Mouse (Mus musculus) Patski (cell line): ENCODE results near the gene Tube1. TPM values are rescaled to one million over a fixed set of nuclear protein-coding genes. Genes with fewer than 3 reads are reported as not detected.

Experiments used
- ATAC-seq: fragments of 100-300 bp; one replicate; pipeline ENCODE4 v1.8.0; 2021
- CTCF ChIA-PET: fragments of 350-600 bp; sonication (Branson Sonifier 250); formaldehyde crosslinking; loops from one replicate; lab custom pipeline; 2022; ENCODE audit warnings: inconsistent platforms; lab: Charles Lee
- POLR2A ChIA-PET: fragments of 350-600 bp; sonication (Branson Sonifier 250); formaldehyde crosslinking; loops from one replicate; lab custom pipeline; 2022; ENCODE audit warnings: antibody characterized with exemption, inconsistent platforms; lab: Charles Lee
- DNase-seq: peaks from one replicate; pipeline ENCODE4 v3.0.0-alpha.2; 2011; ENCODE audit warnings: low read depth, low spot score
- H3K27me3 ChIP-seq: fragments of 371-371 bp; one replicate; pipeline ENCODE4 v1.5.1; 2021
- CTCF ChIP-seq: fragments of 100-300 bp; IDR thresholded peaks from one replicate; pipeline ENCODE4 v1.5.1; 2021
- in situ Hi-C: fragments of 300-500 bp; cut with MboI; formaldehyde crosslinking; loops from 3 replicates; pipeline ENCODE4 v1.11.1; 2018; ENCODE audit warnings: low pct_unique_long_range_greater_than_20kb, mixed read lengths
- polyA plus RNA-seq: library from polyadenylated mRNA; unstranded; gene quantifications from one replicate; pipeline ENCODE4 v1.2.3, GENCODE M21; 2021

Tube1 gene
- 4.2 TPM for polyA plus RNA-seq

GRCm38 (mm10) chr10:39133462-39134310 is at the start of gene Tube1, which contains the start of gene Fam229b:
Gene Tube1, plus strand, starts transcription at chr10:39133976.
Gene Fam229b, minus strand, starts transcription at chr10:39133914.
- in situ Hi-C loops: no loop called here
- peak; percentile 83 for ATAC-seq
- ChIA-PET CTCF (no interaction called here), POLR2A (no interaction called here)
- peak; percentile 74 for DNase-seq
- H3K27me3 ChIP-seq: no peaks in the 10 kb centered on the region
- no peak for TF ChIP-seq CTCF

DNA sequence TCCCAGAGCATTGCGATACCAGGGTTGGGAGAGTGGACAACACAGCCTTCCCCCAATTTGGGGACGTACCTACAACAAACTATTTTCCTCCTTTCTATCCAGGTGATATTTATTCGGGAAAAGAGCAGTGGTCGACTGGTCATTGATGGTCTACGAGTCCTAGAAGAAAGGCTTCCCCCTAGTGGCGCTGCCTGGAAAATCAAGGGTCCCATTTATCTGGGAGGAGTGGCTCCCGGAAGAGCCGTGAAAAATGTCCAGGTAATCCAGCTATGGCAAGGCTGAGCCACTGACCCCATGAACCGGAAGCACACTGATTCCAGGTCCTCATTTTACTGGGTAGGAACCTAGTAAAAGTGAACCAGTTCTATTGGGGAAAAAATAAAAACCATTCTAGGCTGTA is 36.8 kb upstream of the Tube1 start:
- CTCF ChIA-PET: interaction anchor here (1.2 to 2.1 kb wide), 4 partner anchors 10 to 57 kb away, joined by 3 to 6 read pairs (median 4); no protein-coding TSS in a partner anchor
- POLR2A ChIA-PET: no interaction called here
- TF ChIP-seq CTCF: peak; percentile 73
- no peak for ATAC-seq
- in situ Hi-C loops: no loop called here
- no peak for DNase-seq
- H3K27me3 ChIP-seq: no peaks in the 10 kb centered on the region

- ChIA-PET POLR2A (interaction anchor here (0.7 kb wide), 2 partner anchors 1348 to 1863 kb away, joined by 3 to 4 read pairs; no protein-coding TSS in a partner anchor), CTCF (interaction anchor here (0.9 to 2.1 kb wide), 2 partner anchors 10 to 32 kb away, joined by 3 to 6 read pairs; no protein-coding TSS in a partner anchor)
- DNase-seq (peak; percentile 55), ATAC-seq (peak; percentile 89)
- TF ChIP-seq CTCF: no peak
- in situ Hi-C loops: no loop called here
- no peaks in the 10 kb centered on the region for H3K27me3 ChIP-seq
These were observed 35.0 kb upstream of the Tube1 start for GRCm38 (mm10) chr10:39098746-39099145.

DNA sequence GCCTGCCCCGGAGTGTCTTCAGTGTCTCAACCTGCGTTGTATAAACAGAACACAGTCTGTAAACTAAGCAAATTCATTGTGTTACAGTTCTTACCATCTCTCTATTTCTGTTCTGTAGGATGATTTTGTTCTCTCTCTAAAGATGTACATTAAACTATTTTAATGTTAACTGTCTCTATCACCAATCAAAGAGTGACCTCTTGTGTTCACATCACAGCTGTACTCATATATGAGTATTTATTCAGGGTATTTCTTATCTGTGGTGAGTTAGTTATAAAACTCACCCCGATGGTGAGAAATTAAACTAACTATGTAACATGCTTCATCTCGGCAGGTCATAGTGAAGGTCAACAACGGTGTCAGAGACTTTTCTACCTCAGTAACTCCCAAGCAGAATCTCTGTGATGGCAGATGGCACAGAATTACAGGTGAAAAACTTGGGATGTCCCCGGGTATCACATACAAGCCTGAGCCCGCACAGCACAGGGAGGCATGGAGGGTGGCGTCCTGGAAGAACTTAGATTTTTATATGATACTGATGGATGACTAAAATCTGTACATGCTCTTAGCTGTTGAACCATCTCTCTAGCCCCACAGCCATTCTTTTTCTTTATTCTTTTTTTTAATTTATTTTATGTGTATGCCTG is 28.9 kb upstream of the Tube1 start:
- in situ Hi-C loops: no loop called here
- ChIA-PET CTCF (no interaction called here), POLR2A (no interaction called here)
- peak; percentile 23 for TF ChIP-seq CTCF
- DNase-seq (no peak), ATAC-seq (no peak)
- no peaks in the 10 kb centered on the region for H3K27me3 ChIP-seq

DNA sequence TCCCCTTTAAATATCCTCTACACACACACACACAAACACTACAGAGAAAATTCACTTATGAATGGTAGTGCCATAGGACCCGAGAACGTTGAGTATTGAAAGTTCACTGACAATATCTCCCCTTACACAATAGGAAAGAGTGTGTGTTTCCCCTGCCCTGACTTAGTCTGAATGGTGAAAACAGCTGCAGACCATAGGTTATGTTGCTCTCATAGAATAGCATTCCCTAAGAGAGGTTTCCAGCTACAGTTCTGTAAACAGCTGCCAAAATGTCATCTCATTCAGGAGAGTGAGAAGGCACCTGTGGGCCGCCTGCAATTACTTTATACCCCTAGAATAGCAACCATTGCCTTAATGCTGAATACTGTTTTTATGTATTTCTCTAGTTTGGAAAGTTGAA is 27.4 kb upstream of the Tube1 start:
- no peaks in the 10 kb centered on the region for H3K27me3 ChIP-seq
- TF ChIP-seq CTCF: no peak
- in situ Hi-C loops: no loop called here
- POLR2A ChIA-PET: no interaction called here
- no peak for ATAC-seq
- no peak for DNase-seq
- CTCF ChIA-PET: interaction anchor here (1.1 to 1.2 kb wide), 2 partner anchors 9 to 10 kb away, joined by 3 to 5 read pairs; no protein-coding TSS in a partner anchor

- ChIA-PET CTCF (interaction anchor here (0.9 to 1.2 kb wide), 3 partner anchors 9 to 11 kb away, joined by 3 to 5 read pairs (median 4); no protein-coding TSS in a partner anchor), POLR2A (no interaction called here)
- no peaks in the 10 kb centered on the region for H3K27me3 ChIP-seq
- in situ Hi-C loops: no loop called here
- no peak for DNase-seq
- ATAC-seq: no peak
- no peak for TF ChIP-seq CTCF
These were observed 26.8 kb upstream of the Tube1 start for GRCm38 (mm10) chr10:39106935-39107334.

DNA sequence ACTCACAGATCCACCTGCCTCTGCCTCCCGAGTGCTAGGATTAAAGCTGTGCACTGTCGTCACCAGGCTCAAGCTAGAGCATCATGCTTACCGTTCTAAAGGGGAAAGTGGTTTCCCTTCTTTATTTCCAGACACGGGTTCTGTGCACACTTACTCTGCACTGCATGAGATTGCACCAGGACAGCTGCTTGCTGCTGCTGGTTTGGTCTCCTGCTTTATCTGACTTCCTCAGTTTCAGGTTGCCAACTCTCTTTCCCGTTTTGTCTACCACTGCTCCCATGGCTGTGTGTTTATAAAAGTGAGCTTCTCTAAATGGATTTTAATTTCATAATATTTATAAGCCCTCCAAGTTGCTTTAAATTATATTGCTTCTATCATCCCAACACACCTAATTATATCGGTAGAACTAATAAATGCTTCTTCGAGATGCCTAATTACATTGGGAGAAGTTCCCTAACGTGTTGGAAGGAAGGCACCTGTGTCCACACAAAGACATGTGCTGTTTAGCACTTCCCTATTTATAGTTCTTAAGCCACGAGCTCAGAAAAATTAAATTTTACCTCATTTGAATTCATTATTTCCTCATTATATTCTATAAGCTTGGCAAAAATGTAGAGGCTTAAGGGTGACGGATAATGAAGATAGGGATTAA is 24.8 kb upstream of the Tube1 start:
- DNase-seq (no peak), ATAC-seq (no peak)
- CTCF ChIA-PET: interaction anchor here (1.3 kb wide), 1 partner anchor 10 kb away, joined by 3 read pairs; no protein-coding TSS in a partner anchor
- in situ Hi-C loops: no loop called here
- POLR2A ChIA-PET: no interaction called here
- no peak for TF ChIP-seq CTCF
- H3K27me3 ChIP-seq: no peaks in the 10 kb centered on the region

DNA sequence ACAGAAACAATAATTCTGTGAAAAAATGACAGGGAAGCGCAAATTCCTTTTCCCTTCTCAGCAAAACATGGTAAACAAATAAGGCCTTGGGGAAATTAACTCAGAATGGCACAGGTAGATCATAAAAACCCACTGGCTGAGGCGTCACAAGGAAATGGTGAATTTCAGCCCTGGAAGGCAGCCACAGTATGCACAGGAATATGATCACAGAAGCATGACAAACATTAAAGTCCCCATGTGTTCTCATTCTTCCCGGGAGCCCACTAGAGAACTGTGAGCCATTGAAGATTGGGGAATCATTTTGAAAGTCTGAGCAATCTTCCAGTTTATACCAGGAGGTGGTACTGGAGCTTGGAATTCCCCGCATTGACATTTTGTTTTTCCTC is 24.3 kb upstream of the Tube1 start:
- H3K27me3 ChIP-seq: no peaks in the 10 kb centered on the region
- POLR2A ChIA-PET: no interaction called here
- in situ Hi-C loops: no loop called here
- TF ChIP-seq CTCF: no peak
- no peak for ATAC-seq
- CTCF ChIA-PET: no interaction called here
- no peak for DNase-seq

- no peak for ATAC-seq
- no peak for TF ChIP-seq CTCF
- POLR2A ChIA-PET: no interaction called here
- in situ Hi-C loops: no loop called here
- CTCF ChIA-PET: interaction anchor here (0.9 kb wide), 1 partner anchor 26 kb away, joined by 5 read pairs; no protein-coding TSS in a partner anchor
- no peak for DNase-seq
- H3K27me3 ChIP-seq: no peaks in the 10 kb centered on the region
These were observed 12.4 kb upstream of the Tube1 start for GRCm38 (mm10) chr10:39121412-39121811.

DNA sequence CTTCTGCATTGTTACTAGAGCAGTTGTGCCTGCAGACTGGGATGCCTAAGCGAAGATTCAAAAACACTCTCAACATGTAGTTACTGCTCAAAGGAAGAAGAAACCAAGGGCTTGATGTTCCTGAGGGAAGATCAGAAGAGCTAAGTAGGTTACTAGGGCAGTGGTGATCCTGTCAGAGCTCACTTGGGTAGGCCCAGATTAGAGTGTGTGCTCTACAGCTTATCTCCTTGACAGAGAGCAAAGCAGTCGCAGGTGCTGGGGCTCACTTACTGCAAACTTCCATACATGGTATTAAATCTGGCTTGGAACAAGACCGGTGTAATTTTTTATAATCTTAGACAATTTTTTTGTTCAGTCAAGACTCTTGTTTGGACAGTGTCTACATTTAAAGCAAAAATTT is 4.0 kb downstream of the Tube1 start:
- ChIA-PET CTCF (interaction anchor here (0.9 kb wide), 1 partner anchor 10 kb away, joined by 3 read pairs; no protein-coding TSS in a partner anchor), POLR2A (no interaction called here)
- TF ChIP-seq CTCF: no peak
- ATAC-seq (no peak), DNase-seq (no peak)
- no peaks in the 10 kb centered on the region for H3K27me3 ChIP-seq
- in situ Hi-C loops: no loop called here
